Mouse (Mus musculus): ENCODE data around the gene Map2k1. TPM values are rescaled to one million over a fixed set of nuclear protein-coding genes. Genes with fewer than 3 reads are reported as not detected.
"Not testable (repeated sequence)": the region's sequence is repeated elsewhere in the genome, so short reads cannot be mapped to it uniquely, and the experiment has no call there.

Gene Map2k1
- polyA plus RNA-seq, 1 experiment = 0.58 TPM

DNA sequence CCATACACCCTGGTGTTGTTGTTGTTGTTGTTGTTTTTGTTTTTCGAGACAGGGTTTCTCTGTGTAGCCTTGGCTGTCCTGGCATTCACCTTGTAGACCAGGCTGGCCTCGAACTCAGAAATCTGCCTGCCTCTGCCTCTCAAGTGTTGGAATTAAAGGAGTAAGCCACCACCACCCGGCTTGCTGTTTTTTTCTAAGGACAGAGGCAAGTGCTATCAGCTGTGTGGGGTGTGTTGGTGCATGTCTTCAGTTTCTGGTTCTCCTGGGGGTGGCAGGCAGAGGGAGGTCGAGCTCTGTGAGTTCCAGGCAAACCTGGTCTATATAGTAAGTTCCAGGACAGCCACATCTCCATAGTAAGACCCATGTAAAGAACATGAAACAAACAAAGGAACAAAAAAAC lies 20.9 kb upstream of the Map2k1 start:
- Histone ChIP-seq H3K27me3 (ENCODE audit: control insufficient read depth) (no peaks in the 10 kb centered on the region), H3K4me1 (ENCODE audit: control insufficient read depth) (no peaks in the 10 kb centered on the region), H3K4me3 (replicated peaks) (no peak overlapping the region), H3K9me3 (ENCODE audit: control insufficient read depth, low read length) (no peaks in the 10 kb centered on the region), H3K36me3 (ENCODE audit: control insufficient read depth) (no peaks in the 10 kb centered on the region)
- no peak for TF ChIP-seq TAL1 (IDR thresholded peaks at IDR 0.05; ENCODE audit: low read length)
- no peak for TF ChIP-seq GATA1 (IDR thresholded peaks at IDR 0.05; ENCODE audit: low read length)

DNA sequence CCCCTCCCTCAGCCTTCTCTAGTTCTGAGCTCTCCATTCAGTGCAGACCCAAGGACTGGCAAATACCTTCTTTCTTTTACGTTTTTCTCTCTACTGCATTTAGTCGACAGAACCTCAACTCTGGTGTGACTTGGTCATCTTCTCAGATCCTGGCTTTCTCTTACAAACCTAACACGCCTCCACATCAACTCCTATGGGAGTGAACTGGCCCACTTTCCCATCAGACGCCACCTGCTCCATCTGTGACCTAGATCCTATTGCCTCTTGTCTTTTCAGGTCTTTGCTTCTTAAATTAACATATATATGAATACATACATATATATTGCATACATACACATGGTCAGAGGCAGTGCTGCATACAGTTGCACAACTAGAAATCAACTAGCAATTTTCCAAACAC lies 20.3 kb upstream of the Map2k1 start:
- Histone ChIP-seq H3K9me3 (ENCODE audit: control insufficient read depth, low read length) (no peaks in the 10 kb centered on the region), H3K4me3 (replicated peaks) (no peak overlapping the region), H3K27me3 (ENCODE audit: control insufficient read depth) (no peaks in the 10 kb centered on the region), H3K36me3 (ENCODE audit: control insufficient read depth) (no peaks in the 10 kb centered on the region), H3K4me1 (ENCODE audit: control insufficient read depth) (no peaks in the 10 kb centered on the region)
- TF ChIP-seq GATA1 (IDR thresholded peaks at IDR 0.05; ENCODE audit: low read length) (no peak), TAL1 (IDR thresholded peaks at IDR 0.05; ENCODE audit: low read length) (no peak)

DNA sequence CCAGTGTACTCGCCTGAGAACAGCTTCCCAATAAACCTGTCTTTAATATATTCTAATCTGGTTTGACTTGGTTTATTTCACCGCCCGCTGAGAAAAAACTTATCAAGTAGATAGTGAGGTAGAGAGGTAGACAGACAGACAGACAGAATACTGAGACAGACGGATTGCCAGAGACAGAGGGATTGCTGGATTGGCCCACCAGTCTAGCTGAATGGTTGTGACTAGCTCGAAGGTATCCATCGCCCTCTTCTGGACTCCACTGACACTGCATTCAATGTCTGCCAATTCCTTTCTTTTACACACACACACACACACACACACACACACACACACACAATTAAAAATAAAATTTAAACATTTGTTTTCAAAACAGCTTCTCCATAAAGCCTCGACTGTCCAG lies 19.2 kb upstream of the Map2k1 start:
- no peaks in the 10 kb centered on the region for H3K36me3 ChIP-seq (ENCODE audit: control insufficient read depth)
- H3K27me3 ChIP-seq (ENCODE audit: control insufficient read depth) = no peaks in the 10 kb centered on the region
- no peak overlapping the region for H3K4me3 ChIP-seq (replicated peaks)
- no peaks in the 10 kb centered on the region for H3K4me1 ChIP-seq (ENCODE audit: control insufficient read depth)
- H3K9me3 ChIP-seq (ENCODE audit: control insufficient read depth, low read length) = no peaks in the 10 kb centered on the region
- no peak for TF ChIP-seq TAL1 (IDR thresholded peaks at IDR 0.05; ENCODE audit: low read length)

DNA sequence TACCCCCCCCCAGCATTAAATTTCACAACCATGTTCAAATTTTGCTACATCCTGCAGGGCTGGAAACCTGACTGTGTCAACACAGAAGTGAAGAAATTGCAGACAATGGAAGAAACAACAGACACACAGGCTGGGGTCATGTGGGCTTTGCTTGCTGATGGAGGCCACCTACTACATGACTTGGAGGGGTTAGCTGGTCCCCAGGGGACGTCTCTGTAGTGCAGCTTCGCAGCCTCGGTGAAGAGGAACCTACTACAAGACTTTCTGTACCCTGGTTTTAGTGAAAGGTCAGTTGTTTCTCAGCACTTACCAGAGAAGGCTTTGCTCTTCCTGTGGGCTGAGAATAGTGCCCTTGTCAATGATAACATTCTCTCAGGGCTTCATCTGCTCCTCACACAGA lies 17.8 kb upstream of the Map2k1 start:
- Histone ChIP-seq H3K4me1 (ENCODE audit: control insufficient read depth) (peaks cover 3% of the 10 kb centered on the region), H3K4me3 (replicated peaks) (no peak overlapping the region), H3K27me3 (ENCODE audit: control insufficient read depth) (no peaks in the 10 kb centered on the region), H3K9me3 (ENCODE audit: control insufficient read depth, low read length) (no peaks in the 10 kb centered on the region), H3K36me3 (ENCODE audit: control insufficient read depth) (no peaks in the 10 kb centered on the region)
- no peak for TF ChIP-seq TAL1 (IDR thresholded peaks at IDR 0.05; ENCODE audit: low read length)
- no peak for TF ChIP-seq GATA1 (IDR thresholded peaks at IDR 0.05; ENCODE audit: low read length)

DNA sequence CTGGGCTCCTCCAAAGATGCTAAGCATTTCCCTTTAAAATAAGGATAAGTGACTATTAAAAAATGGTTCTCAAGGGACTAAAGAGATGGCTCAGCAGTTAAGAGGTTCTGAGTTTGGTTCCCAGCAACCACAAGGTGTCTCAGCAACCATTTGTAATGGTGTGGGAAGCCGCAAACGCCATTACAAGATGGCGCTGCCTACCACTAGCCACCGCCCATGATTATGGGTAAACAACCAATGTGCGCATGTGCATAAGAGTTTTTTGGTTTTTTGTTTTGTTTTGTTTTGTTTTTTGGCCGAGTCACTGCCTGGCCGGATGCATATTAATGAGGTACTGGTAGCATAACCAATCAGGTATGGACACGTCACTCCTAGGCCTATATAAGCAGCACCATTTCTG lies 15.4 kb upstream of the Map2k1 start:
- H3K36me3 ChIP-seq (ENCODE audit: control insufficient read depth); H3K27me3 ChIP-seq (ENCODE audit: control insufficient read depth); H3K9me3 ChIP-seq (ENCODE audit: control insufficient read depth, low read length); H3K4me3 ChIP-seq (replicated peaks); H3K4me1 ChIP-seq (ENCODE audit: control insufficient read depth): not testable (repeated sequence)

DNA sequence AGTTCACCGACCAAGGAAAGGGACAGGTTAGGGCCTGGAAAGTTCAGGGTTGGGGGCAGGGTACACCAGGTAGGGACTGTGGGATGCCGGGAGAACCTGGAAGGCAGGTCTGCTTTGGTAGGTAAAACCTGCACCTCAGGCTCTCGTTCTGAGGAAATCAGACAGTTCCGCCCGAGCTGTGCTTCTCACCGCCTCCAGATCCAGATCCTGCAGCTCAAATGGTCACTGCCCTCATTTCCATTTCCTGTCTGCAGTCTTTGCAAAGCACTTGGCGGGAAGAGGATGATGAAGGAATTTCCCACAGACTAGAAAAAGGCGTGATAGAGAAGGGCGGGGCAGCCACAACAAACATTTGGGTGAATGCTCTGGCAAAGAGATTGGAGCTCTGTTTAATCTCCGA lies 14.8 kb upstream of the Map2k1 start:
- Histone ChIP-seq H3K9me3 (ENCODE audit: control insufficient read depth, low read length) (no peaks in the 10 kb centered on the region), H3K4me1 (ENCODE audit: control insufficient read depth) (peaks cover 3% of the 10 kb centered on the region), H3K4me3 (replicated peaks) (no peak overlapping the region), H3K27me3 (ENCODE audit: control insufficient read depth) (no peaks in the 10 kb centered on the region), H3K36me3 (ENCODE audit: control insufficient read depth) (no peaks in the 10 kb centered on the region)
- TF ChIP-seq GATA1 (IDR thresholded peaks at IDR 0.05; ENCODE audit: low read length) (no peak), TAL1 (IDR thresholded peaks at IDR 0.05; ENCODE audit: low read length) (no peak)

DNA sequence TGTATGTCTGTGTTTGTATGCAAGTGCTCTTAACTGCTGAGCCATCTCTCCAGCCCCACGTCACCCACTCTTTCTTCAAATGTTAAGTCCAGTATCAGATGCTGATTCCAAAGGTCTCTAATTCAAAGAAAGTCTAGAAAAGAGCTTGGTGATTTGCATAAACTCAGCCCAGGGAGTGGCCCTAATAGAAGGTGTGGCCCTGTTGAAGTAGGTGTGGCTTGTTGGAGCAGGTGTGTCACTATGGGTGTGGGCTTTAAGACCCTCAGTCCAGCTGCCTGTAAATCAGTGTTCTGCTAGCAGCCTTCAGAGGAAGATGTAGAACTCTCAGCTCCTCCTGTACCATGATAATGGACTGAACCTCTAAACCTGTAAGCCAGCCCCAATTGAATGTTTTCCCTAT lies 13.8 kb upstream of the Map2k1 start:
- Histone ChIP-seq H3K9me3 (ENCODE audit: control insufficient read depth, low read length) (no peaks in the 10 kb centered on the region), H3K27me3 (ENCODE audit: control insufficient read depth) (no peaks in the 10 kb centered on the region), H3K4me1 (ENCODE audit: control insufficient read depth) (peaks cover 3% of the 10 kb centered on the region), H3K4me3 (replicated peaks) (no peak overlapping the region), H3K36me3 (ENCODE audit: control insufficient read depth) (no peaks in the 10 kb centered on the region)
- TF ChIP-seq GATA1 (IDR thresholded peaks at IDR 0.05; ENCODE audit: low read length) = no peak
- TF ChIP-seq TAL1 (IDR thresholded peaks at IDR 0.05; ENCODE audit: low read length) = no peak

DNA sequence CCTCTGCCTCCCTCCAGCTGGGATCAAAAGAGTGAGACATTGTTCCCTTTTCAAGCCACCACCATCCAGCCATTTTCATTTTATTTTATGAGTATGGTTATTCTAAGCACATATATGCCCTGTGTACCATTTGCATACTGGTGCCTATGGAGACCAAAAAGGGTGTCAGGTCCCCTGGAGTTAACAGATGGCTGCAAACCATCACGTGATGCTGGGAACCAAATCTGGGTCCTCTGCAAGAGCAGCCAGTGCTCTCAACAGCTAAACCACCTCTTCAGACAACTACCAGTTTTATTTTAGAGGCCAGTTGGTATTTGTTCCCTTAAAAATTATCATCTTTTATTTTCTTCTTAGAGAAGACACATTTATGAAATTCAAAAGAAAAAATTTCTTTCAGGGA lies 11.4 kb upstream of the Map2k1 start:
- Histone ChIP-seq H3K4me1 (ENCODE audit: control insufficient read depth) (peaks cover 3% of the 10 kb centered on the region), H3K9me3 (ENCODE audit: control insufficient read depth, low read length) (peaks cover 2% of the 10 kb centered on the region; the same call in 1 of the 2 replicates), H3K4me3 (replicated peaks) (no peak overlapping the region), H3K36me3 (ENCODE audit: control insufficient read depth) (no peaks in the 10 kb centered on the region), H3K27me3 (ENCODE audit: control insufficient read depth) (peaks cover 2% of the 10 kb centered on the region)
- no peak for TF ChIP-seq TAL1 (IDR thresholded peaks at IDR 0.05; ENCODE audit: low read length)
- no peak for TF ChIP-seq GATA1 (IDR thresholded peaks at IDR 0.05; ENCODE audit: low read length)

DNA sequence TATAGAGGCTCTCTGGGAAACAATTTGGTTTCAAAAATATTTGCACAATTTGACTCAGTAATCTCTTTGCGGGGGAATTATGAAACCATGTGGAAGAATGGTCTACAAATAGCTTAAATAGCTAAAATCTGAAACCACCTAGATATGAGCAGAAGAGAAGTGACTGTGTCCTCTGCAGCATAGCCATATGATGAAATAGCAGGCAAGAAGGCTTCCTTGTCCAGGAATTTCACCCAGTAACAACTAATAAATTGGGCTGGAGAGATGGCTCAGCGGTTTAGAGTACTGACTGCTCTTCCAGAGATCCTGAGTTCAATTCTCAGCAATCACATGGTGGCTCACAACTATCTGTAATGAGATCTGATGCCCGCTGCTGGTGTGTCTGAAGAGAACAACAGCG lies 7.6 kb upstream of the Map2k1 start:
- TF ChIP-seq TAL1 (IDR thresholded peaks at IDR 0.05; ENCODE audit: low read length) (no peak), GATA1 (IDR thresholded peaks at IDR 0.05; ENCODE audit: low read length) (no peak)
- no peak overlapping the region for H3K4me3 ChIP-seq (replicated peaks)
- no peaks in the 10 kb centered on the region for H3K4me1 ChIP-seq (ENCODE audit: control insufficient read depth)
- peaks cover 2% of the 10 kb centered on the region for H3K27me3 ChIP-seq (ENCODE audit: control insufficient read depth)
- peaks cover 2% of the 10 kb centered on the region; the same call in 1 of the 2 replicates for H3K9me3 ChIP-seq (ENCODE audit: control insufficient read depth, low read length)
- H3K36me3 ChIP-seq (ENCODE audit: control insufficient read depth) = no peaks in the 10 kb centered on the region

DNA sequence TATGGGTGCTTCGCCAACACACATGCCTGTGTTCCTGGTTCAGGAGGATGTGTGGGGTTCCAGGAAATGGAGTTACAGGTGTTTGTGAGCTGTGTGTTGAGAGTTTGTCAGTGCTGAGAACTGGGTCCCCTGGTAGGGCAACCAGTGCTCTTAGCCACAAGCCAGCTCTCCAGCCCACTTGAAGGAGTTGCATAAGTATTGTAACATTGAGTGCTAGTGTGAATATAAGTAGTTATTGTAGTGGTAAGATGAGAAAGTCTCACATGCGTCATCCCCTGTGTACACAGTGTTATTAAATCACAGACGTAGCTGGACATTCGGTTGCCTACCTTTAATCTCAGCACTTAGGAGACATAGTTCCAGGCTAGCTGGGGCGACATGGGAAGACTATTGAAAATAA lies 6.5 kb upstream of the Map2k1 start:
- Histone ChIP-seq H3K9me3 (ENCODE audit: control insufficient read depth, low read length) (peaks cover 2% of the 10 kb centered on the region; the same call in 1 of the 2 replicates), H3K4me1 (ENCODE audit: control insufficient read depth) (no peaks in the 10 kb centered on the region), H3K4me3 (replicated peaks) (no peak overlapping the region), H3K27me3 (ENCODE audit: control insufficient read depth) (peaks cover 2% of the 10 kb centered on the region), H3K36me3 (ENCODE audit: control insufficient read depth) (no peaks in the 10 kb centered on the region)
- TF ChIP-seq TAL1 (IDR thresholded peaks at IDR 0.05; ENCODE audit: low read length) (no peak), GATA1 (IDR thresholded peaks at IDR 0.05; ENCODE audit: low read length) (no peak)
